Comparison of ENCODE assay signal across 8 mouse cellular contexts in the genomic region with DNA sequence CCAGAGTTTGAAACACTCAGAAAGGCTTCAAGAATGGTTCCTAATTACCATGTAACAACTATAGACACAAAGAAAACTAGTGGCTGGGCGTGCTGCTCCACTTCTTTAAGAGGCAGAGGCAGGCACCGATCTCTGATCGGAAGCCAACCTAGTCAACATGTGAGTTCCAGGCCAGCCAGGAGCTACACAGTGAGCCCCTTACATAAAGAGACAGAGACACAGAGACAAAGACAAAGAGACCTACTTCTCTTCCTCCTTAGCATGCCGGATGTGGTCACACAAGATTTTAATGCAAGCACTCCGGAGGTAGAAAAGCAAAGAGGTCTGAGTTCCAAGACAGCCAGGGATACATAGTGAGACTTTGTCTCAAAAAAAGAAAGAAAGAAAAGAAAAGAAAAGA. TPM values are rescaled to one million over a fixed set of nuclear protein-coding genes. Genes with fewer than 3 reads are reported as not detected.
DNase-seq lines count a peak whose midpoint lies in the region; ATAC-seq and TF ChIP-seq lines count a peak whose summit lies in the region.

No protein-coding gene starts in this region.

- DNase-seq in kidney, adult 2 months: no peak
- DNase-seq in kidney, postnatal 14 days: no peak
- peak; percentile 42 for DNase-seq in MEL-GATA-1-ER (ENCODE audit: extremely low read depth, low read depth)
- peak; percentile 4 for DNase-seq in hindbrain, embryonic 11.5 days (ENCODE audit: low spot score)
- DNase-seq in midbrain, embryonic 11.5 days (ENCODE audit: low spot score, missing footprints): no peak
- no peak for DNase-seq in cerebellum, adult 9-10 months
- no peak for DNase-seq in layer of hippocampus, postnatal 25 days (ENCODE audit: extremely low spot score in 1 of 2, low spot score in 1 of 2)
- no peak for DNase-seq in urinary bladder, adult 18-20 months (ENCODE audit: low spot score in 2 of 2)

- no peak for TF ChIP-seq CTCF in kidney, adult 2 months (conservative IDR thresholded peaks at IDR 0.05; ENCODE audit: insufficient read depth, insufficient read length, low read depth, low read length)

- 25% methylated on average over 5 of the region's 5 CpGs for WGBS in kidney, adult 2 months
- 30% methylated on average over 5 of the region's 5 CpGs for WGBS in hindbrain, embryonic 11.5 days
- 31% methylated on average over 5 of the region's 5 CpGs for WGBS in midbrain, embryonic 11.5 days

- H3K4me3 ChIP-seq in kidney, adult 2 months (ENCODE audit: insufficient read depth, low read depth, low read length): peak overlapping the region; percentile 4; the same call in 1 of the 2 replicates
- no peak overlapping the region for H3K4me3 ChIP-seq in hindbrain, embryonic 11.5 days (ENCODE audit: low read depth, low read length)
- H3K4me3 ChIP-seq in midbrain, embryonic 11.5 days (ENCODE audit: low read depth, low read length): peak overlapping the region; percentile 60

- no peaks in the 10 kb centered on the region for H3K36me3 ChIP-seq in kidney, adult 2 months (ENCODE audit: control insufficient read depth, insufficient read depth, low read length)
- H3K36me3 ChIP-seq in hindbrain, embryonic 11.5 days (ENCODE audit: control insufficient read depth, insufficient read depth, low read length): no peaks in the 10 kb centered on the region
- H3K36me3 ChIP-seq in midbrain, embryonic 11.5 days (ENCODE audit: control insufficient read depth, insufficient read depth, low read length): no peaks in the 10 kb centered on the region

- no peak overlapping the region for H3K27ac ChIP-seq in kidney, adult 2 months (ENCODE audit: insufficient read depth, low read depth, low read length)
- no peak overlapping the region for H3K27ac ChIP-seq in hindbrain, embryonic 11.5 days (ENCODE audit: low read depth, low read length)
- H3K27ac ChIP-seq in midbrain, embryonic 11.5 days (ENCODE audit: low read depth, low read length): no peak overlapping the region

- no peak for ATAC-seq in hindbrain, embryonic 11.5 days (ENCODE audit: low FRiP score)
- ATAC-seq in midbrain, embryonic 11.5 days (ENCODE audit: low FRiP score): no peak

- no peaks in the 10 kb centered on the region for H3K9me3 ChIP-seq in hindbrain, embryonic 11.5 days (ENCODE audit: control insufficient read depth, low read length)
- H3K9me3 ChIP-seq in midbrain, embryonic 11.5 days (ENCODE audit: control insufficient read depth, low read length): no peaks in the 10 kb centered on the region

- peaks cover 5% of the 10 kb centered on the region; the same call in 1 of the 2 replicates for H3K4me1 ChIP-seq in kidney, adult 2 months (ENCODE audit: control insufficient read depth, insufficient read depth, low read length)
- H3K4me1 ChIP-seq in hindbrain, embryonic 11.5 days (replicated peaks; ENCODE audit: control insufficient read depth, insufficient read depth, low read length): no peaks in the 10 kb centered on the region
- no peaks in the 10 kb centered on the region; the same call in 1 of the 2 replicates for H3K4me1 ChIP-seq in midbrain, embryonic 11.5 days (ENCODE audit: control insufficient read depth, insufficient read depth, low read length)

- no peak overlapping the region for H3K4me2 ChIP-seq in hindbrain, embryonic 11.5 days (replicated peaks; ENCODE audit: low read depth, low read length)
- H3K4me2 ChIP-seq in midbrain, embryonic 11.5 days: peak overlapping the region; percentile 64

- H3K9ac ChIP-seq in hindbrain, embryonic 11.5 days (ENCODE audit: low read depth, low read length): no peak overlapping the region
- H3K9ac ChIP-seq in midbrain, embryonic 11.5 days (ENCODE audit: low read length): peak overlapping the region; percentile 3; the same call in 1 of the 2 replicates

- no peak for TF ChIP-seq POLR2A in kidney, adult 2 months (IDR thresholded peaks at IDR 0.05; ENCODE audit: low read depth, low read length)

- H3K27me3 ChIP-seq in kidney, adult 2 months (replicated peaks; ENCODE audit: control insufficient read depth, insufficient read depth, low read length): no peaks in the 10 kb centered on the region
- H3K27me3 ChIP-seq in hindbrain, embryonic 11.5 days (ENCODE audit: control insufficient read depth, insufficient read depth, low read length): peaks cover 2% of the 10 kb centered on the region; the same call in 1 of the 2 replicates
- peaks cover 6% of the 10 kb centered on the region for H3K27me3 ChIP-seq in midbrain, embryonic 11.5 days (ENCODE audit: control insufficient read depth, insufficient read depth, low read length)

RNA-seq across cellular contexts. Expression of gene Pdha1, which starts 2.1 kb away (rescaled TPM):
- 194 and 250 TPM in 2 replicates for polyA plus RNA-seq in kidney, adult 2 months (2012; rRNA removed)
- 97.3 and 110 TPM in 2 replicates for polyA plus RNA-seq in hindbrain, embryonic 11.5 days (2014; fragmentation: Nextera tagmentation; extraction: Ambion mirVana)
- 146 and 150 TPM in 2 replicates for polyA plus RNA-seq in midbrain, embryonic 11.5 days (2014; fragmentation: Nextera tagmentation; extraction: Ambion mirVana)
- total RNA-seq in layer of hippocampus, postnatal 25 days (2021): 100 to 1,000 TPM; 228 to 238 TPM

Comparison
In these comparisons a context has a peak if more than half of its experiments do, and no peak if none do; other contexts are left out.
1. DNase-seq: peak in MEL-GATA-1-ER (single experiment) and hindbrain, embryonic 11.5 days (single experiment); none in kidney, adult 2 months (single experiment), kidney, postnatal 14 days (single experiment), midbrain, embryonic 11.5 days (single experiment), cerebellum, adult 9-10 months (single experiment), layer of hippocampus, postnatal 25 days (0 of 2) and urinary bladder, adult 18-20 months (0 of 2).